In genomic region chr5:104183743-104184142, GRCm38 (mm10) we compare ENCODE assay signal across 21 mouse cellular contexts.
"Had no signal": no experiment of that assay in that cellular context is flagged by ENCODE, and none has a peak within 500 bp of the region (broad histone marks: within the 10 kb centered on the region; RNA-seq: fewer than 3 reads in every experiment).

No protein-coding gene starts in this region.

- DNase-seq: cerebellum, adult 8-10 months; cerebellum, adult 9-10 months; cerebellum, adult 9-11 months; cerebellum, postnatal 10 days; cerebellum, postnatal 14 days; cerebellum, postnatal 25 days; cerebellum, postnatal 36 days; embryo, embryonic 11 days; forebrain, postnatal 0 days; gastrocnemius, adult 2 months; gastrocnemius, postnatal 10 days; gastrocnemius, postnatal 14 days; gastrocnemius, postnatal 25 days; gastrocnemius, postnatal 36 days; heart, adult 11 months; heart, adult 18-20 months; heart, adult 2 months had no signal

- ATAC-seq: forebrain, embryonic 13.5 days; forebrain, embryonic 14.5 days; forebrain, embryonic 15.5 days; forebrain, embryonic 16.5 days; forebrain, postnatal 0 days had no signal
